Mouse (Mus musculus) left cerebral cortex, adult 6 months (tissue): ENCODE results near the gene Parpbp. TPM values are rescaled to one million over a fixed set of nuclear protein-coding genes. Genes with fewer than 3 reads are reported as not detected.

Experiments used
- long read RNA-seq, 2 experiments: library from polyadenylated mRNA; unstranded; transcript quantifications; one replicate each; pipeline ENCODE4 v2.0.0; 2019 to 2020
- polyA plus RNA-seq: library from polyadenylated mRNA; unstranded; fragments of <200 nt; fragmentation: Nextera tagmentation; gene quantifications from 2 replicates; pipeline ENCODE4 v1.2.3, GENCODE M21; 2021

The Parpbp gene
- 0.35 and 0.44 TPM in 2 replicates for polyA plus RNA-seq
- long read RNA-seq, experiment 1, partial matches to known transcripts = 0 of 3 reads
- long read RNA-seq, experiment 1, other reads (novel, unspliced or antisense) = 1 of 3 reads
- long read RNA-seq, experiment 2 = 0 reads

GRCm38 (mm10) chr10:88146707-88147477 lies at the start of gene Parpbp, which contains the start of gene Nup37:
TSS of gene Parpbp (minus strand) at chr10:88146941.
TSS of gene Nup37 (plus strand) at chr10:88146992.

DNA sequence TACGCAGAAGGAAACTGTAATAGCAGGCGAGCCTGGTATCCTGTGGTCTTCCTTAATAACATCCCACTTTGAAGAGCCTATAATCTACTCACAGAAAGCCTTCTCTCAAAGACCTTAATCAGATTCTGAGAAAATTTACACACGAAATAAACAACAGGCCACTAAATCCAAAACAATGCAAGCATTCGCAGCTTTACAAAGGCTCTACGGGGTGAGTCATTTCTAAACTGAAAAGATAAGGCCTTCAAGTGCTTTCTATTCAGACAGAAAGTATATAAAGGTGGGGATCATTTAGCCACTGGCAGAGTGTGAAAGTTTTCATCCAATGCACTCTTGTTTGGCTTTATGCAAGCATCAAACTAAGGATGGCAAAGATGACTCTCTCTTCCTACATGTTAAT lies 56.0 kb downstream of the Parpbp start, which contains the start of gene Pmch:
Pmch (plus strand) TSS at position 301 of the 400 bp plus-strand sequence.

Other genes with a start within 250 kb of the Parpbp start
- gene Pmch, start 55.9 kb downstream of the Parpbp start, polyA plus RNA-seq = 0.49 and 1.6 TPM in 2 replicates
- gene Nup37, start 51 bp upstream of the Parpbp start, polyA plus RNA-seq = 8.5 and 9.2 TPM in 2 replicates
- gene Washc3, start 54.2 kb upstream of the Parpbp start, polyA plus RNA-seq = 53.3 and 54.0 TPM in 2 replicates
- gene Dram1, start 232.1 kb upstream of the Parpbp start, polyA plus RNA-seq = 0.44 and 0.45 TPM in 2 replicates
- gene Gnptab, start 232.2 kb upstream of the Parpbp start, polyA plus RNA-seq = 8.8 and 22.0 TPM in 2 replicates